Mouse (Mus musculus) lung, postnatal 0 days (tissue): ENCODE results near the gene Brat1.

Source experiments
- CTCF ChIP-seq: IDR thresholded peaks from 2 replicates; pipeline ENCODE4 v1.5.1; 2016; ENCODE audit warnings: antibody characterized with exemption, mild to moderate bottlenecking
- EP300 ChIP-seq: IDR thresholded peaks from 2 replicates; pipeline ENCODE4 v1.6.1; 2016; ENCODE audit warnings: antibody characterized with exemption, mild to moderate bottlenecking, control low read depth

GRCm38 (mm10) chr5:140726946-140727740 lies 22.3 kb downstream of the Brat1 start:
- TF ChIP-seq CTCF (no peak), EP300 (no peak)
